Mouse (Mus musculus) CD4-positive, CD25-positive, alpha-beta regulatory T cell, adult 4 months (primary cell): Measurements from ENCODE around the gene Pla2g3. TPM values are rescaled to one million over a fixed set of nuclear protein-coding genes. Genes with fewer than 3 reads are reported as not detected.

Experiments used
- ATAC-seq: one replicate; pipeline ENCODE4 v1.8.0; 2017
- polyA plus RNA-seq, 2 experiments: library from polyadenylated mRNA; unstranded; fragments of 100-300 nt; shearing (Covaris generic); gene quantifications; one replicate each; pipeline ENCODE4 v1.2.1; 2017

Pla2g3 gene
- polyA plus RNA-seq, 2 experiments from 2014 or later: 0.20 TPM; not detected in 1

DNA sequence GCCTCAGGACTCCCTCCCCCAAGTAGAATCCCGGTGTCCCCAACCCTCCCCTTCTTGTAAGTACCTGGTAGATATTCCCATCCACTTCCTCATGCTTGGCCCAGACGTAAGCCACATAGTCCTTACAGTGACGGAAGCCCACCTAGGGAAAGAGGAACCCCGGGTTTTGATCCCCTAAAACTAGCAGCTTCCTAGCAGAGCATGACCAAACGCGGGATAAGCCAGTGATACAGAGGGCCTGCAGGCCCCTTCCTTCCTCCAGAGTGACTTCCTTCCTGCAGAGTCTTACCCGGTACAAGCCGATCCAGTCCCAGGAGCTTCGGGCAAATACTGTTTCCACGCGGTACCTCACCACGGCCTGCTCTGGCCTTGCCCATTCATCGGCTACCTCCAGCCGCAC is 7.4 kb downstream of the Pla2g3 start:
- ATAC-seq: no peak

DNA sequence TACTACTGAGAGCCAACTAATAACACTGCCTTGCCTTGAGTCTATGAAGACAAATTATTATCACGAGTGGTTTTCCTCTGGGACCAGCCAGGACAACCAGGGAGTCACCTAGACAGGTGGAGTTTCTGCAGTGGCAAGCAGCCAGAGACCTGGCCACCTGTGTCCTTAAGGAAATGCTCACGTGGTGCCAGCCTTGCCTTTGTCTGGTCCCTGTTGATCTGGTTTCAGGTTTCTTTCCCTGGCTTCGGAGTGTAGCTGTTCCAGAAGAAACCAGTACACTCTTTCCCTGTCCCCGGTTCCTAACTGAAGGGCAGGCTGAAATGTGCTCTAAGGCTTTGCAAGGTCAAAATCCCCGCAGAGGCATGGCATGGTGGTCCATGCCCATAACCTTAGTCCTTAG is 8.7 kb downstream of the Pla2g3 start:
- no peak for ATAC-seq

DNA sequence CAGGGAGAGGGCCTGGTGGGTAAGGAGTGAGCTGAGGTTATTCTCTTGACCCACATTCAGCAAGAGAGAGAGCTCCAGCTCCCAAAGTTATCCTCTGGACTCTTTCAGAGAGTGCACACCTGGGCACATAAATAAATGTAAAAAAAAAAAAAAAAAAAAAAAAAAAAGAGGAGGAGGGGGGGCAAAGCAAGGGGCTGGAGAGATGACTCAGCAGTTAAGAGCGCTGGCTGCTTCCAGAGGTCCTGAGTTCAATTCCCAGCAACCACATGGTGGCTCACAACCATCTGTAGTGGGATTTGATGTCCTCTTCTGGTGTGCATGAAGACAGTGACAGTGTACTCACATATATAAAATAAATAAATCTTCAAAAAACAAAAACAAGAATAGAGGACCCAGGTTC is 9.2 kb downstream of the Pla2g3 start:
- ATAC-seq: no peak

DNA sequence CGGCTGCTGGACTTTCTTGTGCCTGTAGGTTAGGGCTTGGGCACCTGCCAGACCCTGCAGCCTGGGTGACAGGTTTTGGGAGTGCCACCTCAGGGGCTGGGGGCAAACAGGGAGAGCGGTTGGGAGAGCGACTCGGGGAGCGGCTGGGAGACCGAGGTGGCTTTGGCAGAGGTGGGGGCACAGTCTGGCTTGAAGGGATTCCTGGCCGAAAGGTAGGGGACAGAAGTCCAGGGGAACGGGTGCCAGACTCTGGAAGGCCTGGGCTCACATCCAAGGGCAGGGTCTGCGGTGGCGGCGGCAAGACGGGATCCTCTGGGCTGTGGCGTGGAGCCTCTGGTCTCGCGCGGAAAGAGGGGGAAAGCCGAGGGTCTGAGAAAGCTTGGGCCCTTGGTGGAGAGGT is 14.0 kb downstream of the Pla2g3 start:
- ATAC-seq: no peak

GRCm38 (mm10) chr11:3502459-3503072 is 14.5 kb downstream of the Pla2g3 start:
- ATAC-seq: no peak

- no peak for ATAC-seq
Measured at GRCm38 (mm10) chr11:3503755-3504693, 15.9 kb downstream of the Pla2g3 start.

GRCm38 (mm10) chr11:3508226-3508625 is 20.1 kb downstream of the Pla2g3 start:
- no peak for ATAC-seq

DNA sequence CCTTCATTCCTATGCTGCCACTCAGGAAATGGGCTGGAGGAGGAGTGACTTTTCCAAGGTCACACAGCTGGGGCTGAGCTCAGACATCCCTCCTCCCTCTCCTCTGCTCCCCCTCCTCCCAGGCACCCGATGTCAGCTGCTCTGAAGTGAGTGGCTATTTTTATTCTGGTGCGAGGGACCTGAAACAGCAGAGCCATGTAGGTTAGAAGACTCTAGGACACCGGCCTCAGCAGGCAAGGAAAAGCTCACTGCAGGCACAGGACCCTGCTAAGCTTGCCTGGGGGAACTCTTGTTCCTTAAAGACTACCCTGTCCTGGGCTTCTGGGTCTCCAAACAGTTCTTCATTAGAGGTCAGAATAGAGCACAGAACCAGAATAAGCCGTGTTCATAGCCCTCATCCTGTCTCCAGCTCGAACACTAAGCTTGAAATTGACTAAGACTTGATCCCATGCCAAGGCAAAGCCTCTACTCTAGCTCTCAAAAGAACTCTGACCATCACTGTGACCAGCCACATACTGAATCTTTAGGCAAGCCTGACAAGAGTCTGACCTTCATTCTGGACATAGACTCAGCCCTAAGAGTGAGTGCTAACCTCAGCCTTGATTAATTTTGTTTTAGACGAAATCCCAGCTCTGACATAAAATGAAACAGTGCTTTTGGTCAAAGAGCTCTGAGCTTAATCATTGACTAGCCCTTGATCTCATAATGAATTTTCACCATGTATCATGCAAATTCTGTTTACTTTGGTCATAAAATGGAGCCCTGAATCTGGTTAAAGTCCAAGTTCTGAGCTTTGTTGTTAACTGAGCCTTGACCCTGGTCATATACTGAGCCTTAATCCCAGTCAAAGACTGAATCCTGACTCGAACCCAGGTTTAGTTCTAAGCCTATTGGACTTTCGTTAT is 21.3 kb downstream of the Pla2g3 start:
- ATAC-seq: no peak

- ATAC-seq: no peak
Measured at GRCm38 (mm10) chr11:3510321-3510720, 22.2 kb downstream of the Pla2g3 start.

GRCm38 (mm10) chr11:3513291-3513690 is 25.2 kb downstream of the Pla2g3 start:
- no peak for ATAC-seq

GRCm38 (mm10) chr11:3514529-3515054 is 26.5 kb downstream of the Pla2g3 start, which contains the start of gene Selenom:
TSS of gene Selenom (plus strand) at chr11:3514684.
- peak; percentile 77 for ATAC-seq

DNA sequence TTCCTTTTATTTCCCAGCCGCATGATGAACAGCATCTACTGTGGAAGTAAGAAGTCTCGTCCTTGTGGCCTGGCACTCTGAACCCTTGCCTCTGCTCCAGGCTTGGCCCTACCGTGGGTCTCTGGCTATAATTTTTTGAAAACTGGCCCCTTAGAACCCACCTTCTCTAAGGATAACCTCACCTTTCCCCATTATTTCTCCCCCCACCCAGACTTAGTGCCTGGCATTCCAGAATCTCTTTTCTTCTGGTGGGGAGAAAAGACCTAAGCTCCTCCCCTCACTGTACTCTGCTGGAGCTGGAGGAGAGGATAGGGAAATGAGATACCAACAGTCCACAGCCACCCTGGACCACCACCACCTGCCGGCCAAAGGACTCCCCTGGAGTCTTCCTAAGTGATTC is 27.1 kb downstream of the Pla2g3 start:
- no peak for ATAC-seq

DNA sequence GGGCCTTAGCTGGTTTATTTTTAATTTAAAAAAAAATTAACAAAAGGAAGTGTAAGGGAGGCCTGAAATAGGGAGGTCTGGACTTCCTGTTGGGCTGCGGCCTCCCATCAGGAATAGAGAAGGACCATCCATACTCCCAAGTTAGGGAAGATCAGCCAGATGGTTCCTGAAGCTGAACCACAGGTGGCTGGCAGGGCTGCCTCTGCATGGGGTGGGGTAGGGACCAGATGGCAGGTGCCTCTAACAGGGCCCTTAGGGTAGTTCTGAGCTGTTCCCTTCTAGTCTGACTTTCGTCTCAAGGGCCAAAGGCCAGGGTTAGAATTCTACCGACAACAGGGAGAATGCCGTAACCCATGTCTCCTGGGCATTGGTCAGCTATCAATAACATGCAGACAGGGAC is 27.6 kb downstream of the Pla2g3 start:
- ATAC-seq: no peak

DNA sequence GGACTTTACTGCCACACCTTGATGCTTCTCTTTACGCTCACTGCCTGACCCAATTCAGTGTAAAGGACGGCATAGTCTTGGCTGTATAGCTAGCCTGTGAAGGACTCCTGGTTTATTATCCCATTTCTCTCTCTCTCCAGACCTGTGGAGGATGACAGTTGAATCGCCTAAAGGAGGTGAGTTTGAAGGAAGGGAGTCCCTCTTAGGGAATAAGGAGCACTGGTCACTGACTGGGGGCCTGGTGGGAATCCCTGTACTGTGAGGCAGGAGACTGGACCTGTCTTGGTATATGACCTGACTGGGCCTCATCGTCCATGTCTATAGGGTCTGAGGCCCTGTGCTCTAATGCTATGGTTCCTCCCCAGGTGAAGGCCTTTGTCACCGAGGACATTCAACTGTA is 28.0 kb downstream of the Pla2g3 start:
- no peak for ATAC-seq

DNA sequence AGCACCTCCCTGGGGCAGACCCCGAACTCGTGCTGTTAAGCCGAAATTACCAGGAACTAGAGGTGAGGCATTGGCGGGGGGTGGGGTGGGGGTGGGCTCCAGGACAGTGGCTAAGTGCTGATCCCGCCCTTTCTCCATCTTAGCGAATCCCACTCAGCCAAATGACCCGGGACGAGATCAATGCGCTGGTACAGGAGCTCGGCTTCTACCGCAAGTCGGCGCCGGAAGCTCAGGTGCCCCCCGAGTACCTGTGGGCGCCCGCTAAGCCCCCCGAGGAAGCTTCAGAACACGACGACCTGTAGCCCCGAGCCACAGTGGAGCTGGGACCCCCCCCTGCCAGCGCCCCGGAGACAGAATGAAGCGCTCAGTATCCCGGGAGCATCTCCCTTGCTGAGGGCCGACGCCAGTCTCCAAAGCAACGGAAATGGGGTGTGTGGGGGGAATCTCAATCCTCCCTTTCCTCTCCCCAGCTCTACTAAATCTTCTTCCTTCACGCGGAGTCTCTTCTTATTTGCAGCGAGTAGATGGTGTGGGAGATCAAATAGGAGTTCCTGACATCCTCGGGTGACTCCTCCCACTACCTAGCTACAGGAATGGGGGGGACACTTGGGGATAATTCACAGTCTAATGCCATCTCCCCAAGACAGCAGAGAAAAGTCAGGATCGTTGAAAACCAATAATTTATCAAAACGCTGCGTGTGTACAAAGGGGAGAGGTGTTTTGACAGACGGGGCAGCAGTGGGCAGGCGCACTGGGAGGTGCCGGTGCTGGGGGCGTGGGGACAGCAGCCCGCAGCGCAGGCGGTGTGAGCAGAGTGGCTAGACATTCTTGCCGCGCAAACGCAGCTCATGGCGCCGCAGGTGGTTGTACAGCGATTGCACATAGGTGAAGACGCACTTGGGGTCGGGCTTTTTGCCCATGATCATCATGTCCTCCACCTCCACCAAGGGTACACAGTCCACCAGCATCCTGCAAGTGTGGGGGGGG is 29.1 kb downstream of the Pla2g3 start:
- peak; percentile 46 for ATAC-seq

DNA sequence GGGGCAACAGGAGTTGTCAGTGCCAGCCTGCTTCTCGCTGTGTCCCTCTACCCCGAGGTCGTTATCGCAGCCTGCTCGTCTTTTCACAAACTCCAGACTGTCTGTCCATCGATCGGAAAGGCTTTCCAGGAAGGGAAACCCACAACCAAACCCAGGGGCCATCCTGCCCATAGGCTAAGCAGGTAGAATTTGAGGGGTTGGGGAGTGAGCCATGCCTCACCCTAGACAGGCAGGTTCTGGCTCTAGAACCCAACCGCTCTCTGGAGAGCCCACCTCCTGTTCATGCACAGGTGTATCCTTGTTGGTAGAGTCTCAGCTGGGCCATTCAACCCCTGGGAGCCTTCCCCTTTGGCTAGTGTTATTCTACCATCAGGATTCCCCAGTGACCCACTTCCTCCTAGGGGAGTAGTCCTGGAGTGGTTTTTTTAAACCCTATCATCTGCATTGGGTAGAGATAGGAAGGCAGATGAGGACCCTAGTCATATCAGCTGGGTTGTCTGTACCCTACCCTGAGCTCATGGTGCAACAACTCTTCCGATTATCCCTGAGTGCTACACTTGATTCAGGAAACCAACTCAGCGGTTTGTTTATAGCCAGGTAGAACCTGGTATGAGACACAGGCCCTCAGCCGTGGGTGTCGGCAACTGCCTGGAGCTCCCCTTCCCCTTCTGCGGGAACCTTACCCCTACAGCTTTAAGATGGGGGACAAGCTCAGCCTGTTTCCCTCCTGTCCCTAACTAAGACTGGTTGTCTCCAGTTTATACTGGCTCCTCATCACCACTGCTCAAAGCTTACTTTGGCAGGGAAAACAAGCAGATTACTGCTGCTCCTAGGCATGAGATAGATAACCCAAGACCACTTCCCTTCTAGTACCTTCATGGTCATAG is 30.0 kb downstream of the Pla2g3 start:
- no peak for ATAC-seq

DNA sequence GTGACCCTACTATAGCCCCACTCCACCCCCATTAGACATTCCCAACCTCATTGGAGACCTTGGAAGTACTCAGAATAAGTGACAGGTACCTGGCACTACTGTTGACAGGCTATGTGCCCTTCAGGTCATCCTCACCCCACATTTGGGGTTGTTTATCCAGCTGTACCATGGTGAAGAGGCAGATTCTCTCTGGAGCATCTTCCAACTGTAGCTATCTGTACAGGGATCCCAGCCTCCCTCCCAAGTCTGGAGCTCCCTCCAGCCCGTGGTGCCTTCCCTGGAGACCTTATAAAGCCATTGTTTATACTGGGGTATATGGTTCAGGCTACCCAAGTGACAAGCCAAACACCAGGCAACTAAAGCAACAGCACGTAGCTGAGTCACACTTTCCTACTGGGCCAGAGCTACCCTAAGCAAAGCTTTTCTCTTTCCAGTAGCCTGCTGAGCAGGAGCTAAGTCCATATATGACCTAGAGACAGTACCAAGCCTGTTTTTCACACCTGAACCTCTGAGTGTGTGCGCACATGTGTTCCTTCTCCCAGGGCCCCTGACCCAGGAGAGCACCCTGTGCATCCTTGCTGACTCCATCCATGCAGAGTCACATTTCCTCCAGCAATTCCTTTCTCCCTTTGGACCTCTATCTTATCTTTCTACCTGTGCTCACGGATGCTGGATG is 31.1 kb downstream of the Pla2g3 start:
- no peak for ATAC-seq

- no peak for ATAC-seq
Measured at GRCm38 (mm10) chr11:3519756-3520398, 31.8 kb downstream of the Pla2g3 start.

DNA sequence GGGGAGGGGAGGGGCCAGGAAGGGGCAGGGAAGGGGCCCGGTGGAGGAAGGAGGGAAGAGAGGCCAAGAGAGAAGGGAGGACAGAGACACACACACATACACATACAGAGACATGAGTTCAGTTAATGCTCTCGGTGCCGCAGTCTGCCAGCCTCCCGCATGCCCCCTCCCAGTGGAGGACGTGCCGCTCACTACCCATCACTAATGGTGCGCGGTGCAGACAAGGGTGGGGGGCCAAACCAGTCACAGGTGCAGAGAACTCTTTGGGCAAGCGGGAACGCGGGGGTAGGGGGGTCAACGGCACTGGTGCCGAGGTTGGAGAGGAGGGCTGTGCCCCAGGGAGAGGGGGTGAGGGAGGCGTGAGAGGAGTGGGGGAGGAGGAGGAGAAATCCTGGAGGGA is 32.8 kb downstream of the Pla2g3 start:
- no peak for ATAC-seq
